Mouse (Mus musculus): ENCODE data around the gene Orm2. TPM values are rescaled to one million over a fixed set of nuclear protein-coding genes. Genes with fewer than 3 reads are reported as not detected.
A peak's percentile ranks its signal among the peaks of the same experiment; 100 is the strongest.

Gene Orm2
- polyA plus RNA-seq, 1 experiment, result not detected

GRCm38 (mm10) chr4:63383474-63383873, 21.2 kb downstream of the Orm2 start:
- WGBS, result 66% methylated on average over 12 of the region's 12 CpGs
- H3K27ac ChIP-seq (ENCODE audit: control insufficient read depth, insufficient read depth, low read depth, low read length, poor library complexity), result peak overlapping the region; percentile 38
- peaks cover 13% of the 10 kb centered on the region for H3K4me1 ChIP-seq (ENCODE audit: control insufficient read depth, insufficient read depth, low read length)
- TF ChIP-seq CTCF (IDR thresholded peaks at IDR 0.05; ENCODE audit: control insufficient read depth, insufficient read depth, low read length) (no peak), POLR2A (IDR thresholded peaks at IDR 0.05; ENCODE audit: borderline replicate concordance, control insufficient read depth, low read depth, low read length) (no peak)
- H3K4me3 ChIP-seq (replicated peaks; ENCODE audit: control insufficient read depth, low read depth, low read length), result no peak overlapping the region

- peaks cover 18% of the 10 kb centered on the region for H3K4me1 ChIP-seq (ENCODE audit: control insufficient read depth, insufficient read depth, low read length)
- H3K4me3 ChIP-seq (replicated peaks; ENCODE audit: control insufficient read depth, low read depth, low read length), result no peak overlapping the region
- 77% methylated on average over 4 of the region's 4 CpGs for WGBS
- peak overlapping the region; percentile 38 for H3K27ac ChIP-seq (ENCODE audit: control insufficient read depth, insufficient read depth, low read depth, low read length, poor library complexity)
- TF ChIP-seq POLR2A (IDR thresholded peaks at IDR 0.05; ENCODE audit: borderline replicate concordance, control insufficient read depth, low read depth, low read length) (no peak), CTCF (IDR thresholded peaks at IDR 0.05; ENCODE audit: control insufficient read depth, insufficient read depth, low read length) (no peak)
These were observed 22.0 kb downstream of the Orm2 start for GRCm38 (mm10) chr4:63384262-63384661.

GRCm38 (mm10) chr4:63385253-63385652, 23.0 kb downstream of the Orm2 start:
- peaks cover 25% of the 10 kb centered on the region for H3K4me1 ChIP-seq (ENCODE audit: control insufficient read depth, insufficient read depth, low read length)
- no peak for TF ChIP-seq POLR2A (IDR thresholded peaks at IDR 0.05; ENCODE audit: borderline replicate concordance, control insufficient read depth, low read depth, low read length)
- no peak for TF ChIP-seq CTCF (IDR thresholded peaks at IDR 0.05; ENCODE audit: control insufficient read depth, insufficient read depth, low read length)
- peak overlapping the region; percentile 88 for H3K27ac ChIP-seq (ENCODE audit: control insufficient read depth, insufficient read depth, low read depth, low read length, poor library complexity)
- 72% methylated on average over 3 of the region's 3 CpGs for WGBS
- H3K4me3 ChIP-seq (replicated peaks; ENCODE audit: control insufficient read depth, low read depth, low read length), result no peak overlapping the region

GRCm38 (mm10) chr4:63385784-63386183, 23.5 kb downstream of the Orm2 start:
- Histone ChIP-seq H3K27ac (ENCODE audit: control insufficient read depth, insufficient read depth, low read depth, low read length, poor library complexity) (peak overlapping the region; percentile 88), H3K4me1 (ENCODE audit: control insufficient read depth, insufficient read depth, low read length) (peaks cover 29% of the 10 kb centered on the region), H3K4me3 (replicated peaks; ENCODE audit: control insufficient read depth, low read depth, low read length) (peak overlapping the region; percentile 55)
- 5% methylated on average over 11 of the region's 11 CpGs for WGBS
- TF ChIP-seq CTCF (IDR thresholded peaks at IDR 0.05; ENCODE audit: control insufficient read depth, insufficient read depth, low read length), result no peak
- no peak for TF ChIP-seq POLR2A (IDR thresholded peaks at IDR 0.05; ENCODE audit: borderline replicate concordance, control insufficient read depth, low read depth, low read length)

- H3K27ac ChIP-seq (ENCODE audit: control insufficient read depth, insufficient read depth, low read depth, low read length, poor library complexity), result peak overlapping the region; percentile 0; the same call in 1 of the 2 replicates
- TF ChIP-seq CTCF (IDR thresholded peaks at IDR 0.05; ENCODE audit: control insufficient read depth, insufficient read depth, low read length) (no peak), POLR2A (IDR thresholded peaks at IDR 0.05; ENCODE audit: borderline replicate concordance, control insufficient read depth, low read depth, low read length) (no peak)
- WGBS, result 81% methylated on average over 6 of the region's 6 CpGs
- H3K4me1 ChIP-seq (ENCODE audit: control insufficient read depth, insufficient read depth, low read length), result peaks cover 32% of the 10 kb centered on the region
- no peak overlapping the region for H3K4me3 ChIP-seq (replicated peaks; ENCODE audit: control insufficient read depth, low read depth, low read length)
These were observed 25.8 kb downstream of the Orm2 start for GRCm38 (mm10) chr4:63388029-63388428.

GRCm38 (mm10) chr4:63389121-63389886, 27.1 kb downstream of the Orm2 start:
- no peak overlapping the region for H3K4me3 ChIP-seq (replicated peaks; ENCODE audit: control insufficient read depth, low read depth, low read length)
- peaks cover 29% of the 10 kb centered on the region for H3K4me1 ChIP-seq (ENCODE audit: control insufficient read depth, insufficient read depth, low read length)
- H3K27ac ChIP-seq (ENCODE audit: control insufficient read depth, insufficient read depth, low read depth, low read length, poor library complexity), result peak overlapping the region; percentile 67
- TF ChIP-seq CTCF (IDR thresholded peaks at IDR 0.05; ENCODE audit: control insufficient read depth, insufficient read depth, low read length) (no peak), POLR2A (IDR thresholded peaks at IDR 0.05; ENCODE audit: borderline replicate concordance, control insufficient read depth, low read depth, low read length) (no peak)
- 35% methylated on average over 8 of the region's 8 CpGs for WGBS

GRCm38 (mm10) chr4:63389887-63390528, 27.8 kb downstream of the Orm2 start:
- no peak for TF ChIP-seq POLR2A (IDR thresholded peaks at IDR 0.05; ENCODE audit: borderline replicate concordance, control insufficient read depth, low read depth, low read length)
- no peak for TF ChIP-seq CTCF (IDR thresholded peaks at IDR 0.05; ENCODE audit: control insufficient read depth, insufficient read depth, low read length)
- peaks cover 28% of the 10 kb centered on the region for H3K4me1 ChIP-seq (ENCODE audit: control insufficient read depth, insufficient read depth, low read length)
- peak overlapping the region; percentile 22 for H3K27ac ChIP-seq (ENCODE audit: control insufficient read depth, insufficient read depth, low read depth, low read length, poor library complexity)
- 54% methylated on average over 11 of the region's 11 CpGs for WGBS
- no peak overlapping the region for H3K4me3 ChIP-seq (replicated peaks; ENCODE audit: control insufficient read depth, low read depth, low read length)

GRCm38 (mm10) chr4:63391322-63391721, 29.1 kb downstream of the Orm2 start:
- Histone ChIP-seq H3K4me1 (ENCODE audit: control insufficient read depth, insufficient read depth, low read length) (peaks cover 23% of the 10 kb centered on the region), H3K4me3 (replicated peaks; ENCODE audit: control insufficient read depth, low read depth, low read length) (peak overlapping the region; percentile 8), H3K27ac (ENCODE audit: control insufficient read depth, insufficient read depth, low read depth, low read length, poor library complexity) (peak overlapping the region; percentile 64)
- 30% methylated on average over 6 of the region's 6 CpGs for WGBS
- no peak for TF ChIP-seq CTCF (IDR thresholded peaks at IDR 0.05; ENCODE audit: control insufficient read depth, insufficient read depth, low read length)
- TF ChIP-seq POLR2A (IDR thresholded peaks at IDR 0.05; ENCODE audit: borderline replicate concordance, control insufficient read depth, low read depth, low read length), result no peak

Data from bone marrow, adult 2 months (tissue).